Mouse (Mus musculus) olfactory bulb, adult 2 months (tissue): ENCODE measurements around the gene Ankrd44.

Experiments used
- CTCF ChIP-seq: fragments of 200-500 bp; IDR thresholded peaks from 2 replicates; pipeline ENCODE4 v1.5.1; 2012; ENCODE audit warnings: low read depth, mild to moderate bottlenecking, low read length, moderate library complexity; ENCODE audit not compliant: insufficient read depth
- POLR2A ChIP-seq: fragments of 200-500 bp; IDR thresholded peaks from 2 replicates; pipeline ENCODE4 v1.6.1; 2012; ENCODE audit warnings: mild to moderate bottlenecking, low read depth, low read length, moderate library complexity; ENCODE audit not compliant: insufficient read depth

GRCm38 (mm10) chr1:54767221-54767620 is 159.0 kb downstream of the Ankrd44 start:
- TF ChIP-seq POLR2A (no peak), CTCF (no peak)
